Mouse (Mus musculus) kidney, adult 2 months (tissue): ENCODE measurements at regions not wholly inside any gene's neighbourhood (a gene's known extent, or its start where the extent isn't known, plus 50 kb on each side); places are given as distances from the start of the nearest gene placed in this dataset.
"Not testable (repeated sequence)": the region's sequence is repeated elsewhere in the genome, so short reads cannot be mapped to it uniquely, and the experiment has no call there.

Experiments
- CTCF ChIP-seq: fragments of 200-500 bp; conservative IDR thresholded peaks from 2 replicates; pipeline ENCODE4 v1.5.1; 2011; ENCODE audit warnings: low read depth, mild to moderate bottlenecking, control low read depth, low read length, moderate library complexity, mixed read lengths; ENCODE audit not compliant: insufficient read depth, insufficient read length
- POLR2A ChIP-seq: fragments of 200-500 bp; IDR thresholded peaks from one replicate; pipeline ENCODE4 v1.6.1; 2011; ENCODE audit warnings: low read depth, low read length, control low read depth

- TF ChIP-seq CTCF, POLR2A: not testable (repeated sequence)
These were observed 128.4 kb upstream of the 1700056E22Rik start for GRCm38 (mm10) chr1:184162526-184162925.
